Mouse (Mus musculus): ENCODE results near the gene Slc10a3. TPM values are rescaled to one million over a fixed set of nuclear protein-coding genes. Genes with fewer than 3 reads are reported as not detected.
A peak's percentile ranks its signal among the peaks of the same experiment; 100 is the strongest.

Slc10a3 gene
- polyA plus RNA-seq, 2 experiments, result 4.5 to 6.5 TPM

DNA sequence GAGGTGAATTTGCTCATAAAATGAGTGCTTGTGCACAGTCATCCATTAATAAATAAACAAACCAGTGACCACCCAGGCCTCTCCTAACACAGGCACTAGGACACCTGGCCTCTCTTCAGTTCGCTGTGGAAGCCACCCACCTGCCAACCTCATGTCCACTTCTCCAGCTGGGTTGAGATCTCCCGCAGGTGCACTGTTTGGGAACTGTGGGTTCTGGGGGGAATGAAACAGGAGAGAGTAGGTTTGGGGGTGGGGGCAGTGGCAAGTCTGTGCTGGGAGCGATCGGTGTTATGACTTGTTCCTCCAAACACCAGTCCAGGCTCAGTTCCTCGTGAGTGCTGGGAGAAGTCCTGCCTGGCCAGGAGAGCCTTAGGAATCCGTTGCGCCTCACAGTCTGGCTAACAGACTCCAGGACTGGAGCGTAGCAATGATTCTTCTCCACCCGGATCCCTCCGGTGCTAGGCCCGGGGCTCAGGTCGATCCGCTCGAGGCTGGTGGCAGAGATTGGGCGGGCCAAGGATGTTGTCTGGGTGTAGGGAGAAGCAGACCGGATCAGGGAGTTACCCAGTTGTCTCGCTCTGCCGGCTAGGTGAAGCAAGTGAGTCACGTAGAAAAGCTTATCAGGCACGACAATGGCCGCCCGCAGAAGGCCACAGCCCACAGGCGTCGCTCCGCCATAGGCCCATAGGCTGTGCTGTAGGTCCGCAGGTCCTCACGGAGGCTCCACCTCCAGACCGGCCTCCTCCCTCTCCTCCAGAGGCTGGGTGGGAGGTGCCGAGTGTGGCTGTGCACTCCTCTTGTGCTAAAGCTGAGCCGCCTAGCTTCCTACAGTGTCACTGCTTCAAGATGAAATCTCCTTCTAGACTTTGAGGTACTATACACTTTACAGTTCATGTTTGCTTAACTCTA, 19.6 kb upstream of the Slc10a3 start, which contains the start of the genes Fam3a and Ikbkg:
Gene Fam3a, minus strand, starts transcription at position 738 of the 909 bp plus-strand sequence.
Gene Ikbkg, plus strand, starts transcription at position 756 of the 909 bp plus-strand sequence.
- Histone ChIP-seq H3K27me3 (ENCODE audit: control insufficient read depth, insufficient read depth, low read length) (no peaks in the 10 kb centered on the region), H3K9ac (replicated peaks) (peak within 1 kb of the TSS; percentile 79), H3K4me1 (replicated peaks; ENCODE audit: control insufficient read depth in 2 of 2, insufficient read depth in 2 of 2, low read length in 1 of 2) (peaks cover 7 to 15% of the 10 kb centered on the region in 2 experiments; a peak in 3 of 4 replicates), H3K36me3 (replicated peaks; ENCODE audit: control insufficient read depth, insufficient read depth, low read depth) (no peaks in the 10 kb centered on the region), H3K4me2 (ENCODE audit: low read depth) (peak within 1 kb of the TSS; percentile 65), H3K4me3 (ENCODE audit: insufficient read depth in 1 of 2, low read depth in 2 of 2, low read length in 2 of 2) (peak within 1 kb of the TSS; percentile 58 to 74), H3K9me3 (ENCODE audit: control insufficient read depth, low read length) (no peaks in the 10 kb centered on the region), H3K27ac (peak within 1 kb of the TSS; percentile 83)
- TF ChIP-seq EP300 (IDR thresholded peaks at IDR 0.05; ENCODE audit: low read depth), result peak; percentile 49
- TF ChIP-seq CTCF (IDR thresholded peaks at IDR 0.05; ENCODE audit: low read depth), result peak; percentile 87
- DNase-seq (ENCODE audit: low read depth in 3 of 3, low spot score in 3 of 3), result peak; percentile 81 to 86 (median 82)
- ATAC-seq (ENCODE audit: insufficient read depth), result peak; percentile 100
- 15% methylated on average over 30 of the region's 30 CpGs for WGBS (ENCODE audit: insufficient replicate concordance)

DNA sequence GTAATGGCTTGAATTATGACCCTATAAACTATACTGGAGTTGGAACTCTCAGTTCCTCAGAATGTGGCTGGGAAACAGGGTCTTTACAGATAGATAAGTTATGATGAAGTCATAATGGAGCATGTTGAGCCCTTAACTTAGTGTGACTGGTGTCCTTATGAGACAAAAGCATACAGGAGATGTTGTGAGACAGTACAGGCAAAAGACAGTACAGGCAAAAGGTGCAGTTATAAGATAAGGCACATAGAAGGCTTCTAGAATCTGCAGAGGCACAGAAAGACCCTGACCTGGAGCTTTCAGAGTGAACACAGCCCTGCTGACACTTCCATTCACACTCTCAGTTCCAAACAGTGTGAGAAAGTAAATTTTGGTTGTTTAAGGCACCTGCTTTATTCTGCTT, 15.0 kb upstream of the Slc10a3 start:
- TF ChIP-seq CTCF (IDR thresholded peaks at IDR 0.05; ENCODE audit: low read depth), result no peak
- peak; percentile 70 for TF ChIP-seq EP300 (IDR thresholded peaks at IDR 0.05; ENCODE audit: low read depth)
- H3K4me3 ChIP-seq (ENCODE audit: insufficient read depth in 1 of 2, low read depth in 2 of 2, low read length in 2 of 2), result no peak overlapping the region
- H3K27ac ChIP-seq, result peak overlapping the region; percentile 46
- no peaks in the 10 kb centered on the region for H3K27me3 ChIP-seq (ENCODE audit: control insufficient read depth, insufficient read depth, low read length)
- no peaks in the 10 kb centered on the region for H3K36me3 ChIP-seq (replicated peaks; ENCODE audit: control insufficient read depth, insufficient read depth, low read depth)
- DNase-seq (ENCODE audit: low read depth in 3 of 3, low spot score in 3 of 3), result peak in 1 of 3 experiments; percentile 31
- no peak overlapping the region for H3K4me2 ChIP-seq (ENCODE audit: low read depth)
- no peak overlapping the region for H3K9ac ChIP-seq (replicated peaks)
- peak; percentile 25; the same call in 1 of the 2 replicates for ATAC-seq (ENCODE audit: insufficient read depth)
- H3K4me1 ChIP-seq (replicated peaks; ENCODE audit: control insufficient read depth in 2 of 2, insufficient read depth in 2 of 2, low read length in 1 of 2), result peaks cover 15 to 33% of the 10 kb centered on the region in 2 experiments; a peak in 3 of 4 replicates
- no peaks in the 10 kb centered on the region for H3K9me3 ChIP-seq (ENCODE audit: control insufficient read depth, low read length)

DNA sequence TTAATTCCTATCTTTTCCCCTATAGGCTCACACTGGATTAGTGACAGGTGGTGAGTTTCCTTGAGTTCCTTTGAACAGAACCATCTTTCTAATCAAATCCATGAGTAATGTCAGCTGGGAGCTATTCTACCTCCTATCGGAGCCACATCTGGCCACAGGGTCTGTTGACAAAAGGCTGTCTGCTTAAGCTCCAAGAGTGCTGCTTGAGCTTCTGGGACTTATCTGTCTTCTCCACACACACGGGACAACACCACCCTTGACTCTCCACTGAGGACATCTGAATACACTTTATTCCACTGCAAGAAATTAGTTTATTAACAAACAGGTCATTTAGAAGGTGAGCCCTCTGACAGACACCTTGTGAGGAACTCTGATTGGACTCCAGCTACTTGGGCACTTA, 11.3 kb upstream of the Slc10a3 start:
- Histone ChIP-seq H3K27ac (no peak overlapping the region), H3K36me3 (replicated peaks; ENCODE audit: control insufficient read depth, insufficient read depth, low read depth) (no peaks in the 10 kb centered on the region), H3K4me2 (ENCODE audit: low read depth) (no peak overlapping the region), H3K4me3 (ENCODE audit: insufficient read depth in 1 of 2, low read depth in 2 of 2, low read length in 2 of 2) (no peak overlapping the region), H3K4me1 (replicated peaks; ENCODE audit: control insufficient read depth in 2 of 2, insufficient read depth in 2 of 2, low read length in 1 of 2) (peaks cover 11 to 29% of the 10 kb centered on the region in 2 experiments; a peak in 3 of 4 replicates), H3K9ac (replicated peaks) (no peak overlapping the region), H3K9me3 (ENCODE audit: control insufficient read depth, low read length) (no peaks in the 10 kb centered on the region), H3K27me3 (ENCODE audit: control insufficient read depth, insufficient read depth, low read length) (no peaks in the 10 kb centered on the region)
- DNase-seq (ENCODE audit: low read depth in 3 of 3, low spot score in 3 of 3) (peak in 2 of 3 experiments; percentile 35 to 39), ATAC-seq (ENCODE audit: insufficient read depth) (peak; percentile 86)
- TF ChIP-seq EP300 (IDR thresholded peaks at IDR 0.05; ENCODE audit: low read depth) (peak; percentile 69), CTCF (IDR thresholded peaks at IDR 0.05; ENCODE audit: low read depth) (no peak)
- WGBS (ENCODE audit: insufficient replicate concordance), result 30% methylated on average over 2 of the region's 2 CpGs

DNA sequence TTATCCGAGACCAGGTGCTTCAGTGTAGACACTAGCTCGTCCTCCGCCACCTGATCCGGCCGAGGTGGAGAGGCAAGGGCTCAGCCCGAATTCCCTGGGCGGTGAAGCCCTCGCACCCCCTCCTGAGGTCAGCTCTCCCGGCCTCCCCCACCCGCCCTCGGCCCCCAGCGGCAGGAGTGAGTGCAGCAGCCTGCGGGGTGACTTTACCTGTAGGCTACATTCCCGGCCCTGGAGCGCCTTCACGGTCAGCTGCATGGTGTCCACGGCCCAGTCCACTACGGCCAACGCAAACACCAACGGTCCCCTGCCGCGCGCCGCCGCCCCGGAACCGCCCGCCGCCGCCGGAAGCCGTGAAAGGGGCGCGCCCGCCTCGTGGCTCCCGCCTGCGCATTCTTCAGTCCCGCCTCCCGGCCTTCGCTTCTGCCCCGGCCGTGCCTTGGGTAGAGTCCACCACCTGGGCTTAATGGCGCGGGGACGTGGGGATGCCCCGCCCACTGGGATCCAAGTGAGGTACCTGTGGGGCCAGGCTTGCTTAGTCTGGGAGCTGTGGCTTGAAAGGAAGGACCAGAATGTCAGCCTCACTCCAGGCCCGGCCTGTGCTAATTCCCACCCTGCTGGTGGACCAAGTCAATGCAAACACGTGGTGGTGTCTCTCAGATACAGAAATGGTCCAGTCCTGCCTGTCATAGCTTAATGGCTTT, 4.8 kb downstream of the Slc10a3 start:
- no peaks in the 10 kb centered on the region for H3K36me3 ChIP-seq (replicated peaks; ENCODE audit: control insufficient read depth, insufficient read depth, low read depth)
- peak overlapping the region; percentile 27 for H3K27ac ChIP-seq
- TF ChIP-seq EP300 (IDR thresholded peaks at IDR 0.05; ENCODE audit: low read depth), result no peak
- TF ChIP-seq CTCF (IDR thresholded peaks at IDR 0.05; ENCODE audit: low read depth), result peak; percentile 29; the same call in 1 of the 2 replicates
- peak; percentile 75 for ATAC-seq (ENCODE audit: insufficient read depth)
- H3K4me3 ChIP-seq (ENCODE audit: insufficient read depth in 1 of 2, low read depth in 2 of 2, low read length in 2 of 2), result peak overlapping the region; percentile 72 to 87
- DNase-seq (ENCODE audit: low read depth in 3 of 3, low spot score in 3 of 3), result peak in 1 of 3 experiments; percentile 37
- WGBS (ENCODE audit: insufficient replicate concordance), result 11% methylated on average over 49 of the region's 49 CpGs
- no peaks in the 10 kb centered on the region for H3K27me3 ChIP-seq (ENCODE audit: control insufficient read depth, insufficient read depth, low read length)
- H3K9ac ChIP-seq (replicated peaks), result peak overlapping the region; percentile 86
- H3K4me1 ChIP-seq (replicated peaks; ENCODE audit: control insufficient read depth in 2 of 2, insufficient read depth in 2 of 2, low read length in 1 of 2), result peaks cover 3 to 16% of the 10 kb centered on the region in 2 experiments; a peak in 3 of 4 replicates
- peak overlapping the region; percentile 71 for H3K4me2 ChIP-seq (ENCODE audit: low read depth)
- H3K9me3 ChIP-seq (ENCODE audit: control insufficient read depth, low read length), result no peaks in the 10 kb centered on the region
